Mouse (Mus musculus) hematopoietic stem cell, adult 5-6 weeks (primary cell): Measurements from ENCODE around the gene Pmis2. TPM values are rescaled to one million over a fixed set of nuclear protein-coding genes. Genes with fewer than 3 reads are reported as not detected.
A peak's percentile ranks its signal among the peaks of the same experiment; 100 is the strongest.

ENCODE experiments used
- ATAC-seq, 2 experiments: fragments of 125-278 bp in 1 of 2; replicated peaks in 1 of 2; 2 replicates each; pipeline ENCODE4 v1.8.0; 2016 to 2017; ENCODE audit warnings: inconsistent platforms in 2 of 2, mild to moderate bottlenecking in 2 of 2, moderate number of reproducible peaks in 2 of 2, low read depth in 1 of 2, moderate TSS enrichment in 1 of 2; ENCODE audit not compliant: low FRiP score in 2 of 2, poor library complexity in 2 of 2, severe bottlenecking in 2 of 2, insufficient read depth in 1 of 2, low TSS enrichment in 1 of 2
- total RNA-seq: library from RNA; stranded (forward); fragments of 172-1452, 232-1000 nt; gene quantifications from 2 replicates; pipeline ENCODE4 v1.2.3, GENCODE M21; 2017

Gene Pmis2
- total RNA-seq, 1 experiment from 2014 or later, result not detected

DNA sequence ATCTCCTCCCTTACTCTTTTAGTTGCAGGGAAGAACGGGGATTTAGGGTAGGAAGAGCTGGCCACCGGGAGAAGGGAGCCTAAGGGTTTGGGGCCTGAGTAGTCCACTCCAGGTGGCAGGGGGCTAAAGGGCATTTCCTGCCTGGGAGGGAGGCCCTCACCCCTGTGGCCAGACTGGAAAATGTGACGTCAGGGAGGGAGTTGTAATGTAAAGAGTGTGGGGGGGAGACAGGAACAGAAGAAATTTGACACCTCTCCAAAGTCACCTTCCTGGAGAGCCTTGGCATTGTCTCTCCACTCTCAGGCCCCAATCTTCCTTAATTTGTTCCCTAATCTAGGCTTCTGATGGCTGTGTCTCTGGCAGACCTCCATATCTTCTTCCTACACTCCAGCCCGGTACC lies 32.3 kb downstream of the Pmis2 start:
- ATAC-seq, result no peak

DNA sequence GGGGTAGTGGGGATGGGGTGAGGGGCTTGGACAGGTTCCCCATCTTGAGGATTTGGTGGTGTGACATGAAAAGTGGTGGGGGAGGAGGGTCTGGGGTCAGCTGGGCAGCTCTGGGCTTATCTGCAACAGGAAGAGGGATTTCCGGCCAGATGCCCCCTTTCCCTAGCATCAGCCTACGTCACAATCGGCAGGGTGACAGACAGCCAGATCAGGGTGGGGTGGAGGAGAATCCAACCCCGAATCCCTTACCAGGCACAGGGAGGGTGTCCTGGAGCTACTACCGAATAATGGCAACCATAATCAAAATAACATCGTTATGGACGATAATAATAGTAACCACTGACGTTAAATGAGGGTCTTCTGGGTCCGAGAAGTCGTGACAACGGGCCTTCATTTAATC lies 35.0 kb downstream of the Pmis2 start:
- no peak for ATAC-seq

DNA sequence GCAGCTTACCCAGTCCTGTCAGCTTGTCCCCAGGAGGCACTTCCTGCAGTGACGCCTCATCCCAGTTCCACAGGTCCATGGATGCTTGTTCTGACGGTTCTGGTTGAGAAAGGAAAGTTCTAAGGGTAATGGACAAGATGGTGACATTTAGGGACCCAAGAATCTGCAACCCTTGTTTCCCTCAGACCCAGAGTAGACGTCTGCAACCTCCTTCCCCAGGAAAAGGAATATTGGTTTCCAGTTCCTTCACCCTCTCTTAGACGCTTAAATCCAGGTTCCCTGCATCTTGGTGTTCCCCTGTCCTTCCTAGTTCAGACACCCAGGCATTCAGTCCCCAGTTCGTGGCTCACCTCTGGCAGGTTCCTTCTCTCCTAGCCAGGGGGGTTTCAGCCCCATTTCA lies 35.7 kb downstream of the Pmis2 start, which contains the start of gene Etv2:
Gene Etv2, minus strand, starts transcription at position 101 of the 400 bp plus-strand sequence.
- ATAC-seq, result no peak

DNA sequence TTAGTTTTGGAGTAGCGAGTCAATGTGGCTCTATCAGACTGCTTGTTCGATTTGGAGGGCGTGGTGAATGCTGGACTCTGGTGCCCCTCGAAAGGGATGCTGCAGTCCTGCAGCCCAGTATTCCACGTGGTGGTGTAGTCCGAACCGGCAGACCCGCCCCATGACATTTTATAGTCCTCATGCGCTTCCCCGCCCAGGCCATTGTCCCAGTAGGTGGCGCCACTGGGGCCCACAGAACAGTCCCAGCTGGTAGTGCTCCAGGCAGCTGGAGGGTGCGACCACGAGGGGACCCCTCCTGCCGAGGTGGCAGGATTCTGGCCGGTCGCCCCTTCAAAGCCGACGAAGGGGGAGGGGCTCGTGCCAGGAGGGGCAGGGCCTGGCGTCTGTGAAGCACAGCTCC lies 36.8 kb downstream of the Pmis2 start:
- ATAC-seq, result peak; percentile 66 to 77

DNA sequence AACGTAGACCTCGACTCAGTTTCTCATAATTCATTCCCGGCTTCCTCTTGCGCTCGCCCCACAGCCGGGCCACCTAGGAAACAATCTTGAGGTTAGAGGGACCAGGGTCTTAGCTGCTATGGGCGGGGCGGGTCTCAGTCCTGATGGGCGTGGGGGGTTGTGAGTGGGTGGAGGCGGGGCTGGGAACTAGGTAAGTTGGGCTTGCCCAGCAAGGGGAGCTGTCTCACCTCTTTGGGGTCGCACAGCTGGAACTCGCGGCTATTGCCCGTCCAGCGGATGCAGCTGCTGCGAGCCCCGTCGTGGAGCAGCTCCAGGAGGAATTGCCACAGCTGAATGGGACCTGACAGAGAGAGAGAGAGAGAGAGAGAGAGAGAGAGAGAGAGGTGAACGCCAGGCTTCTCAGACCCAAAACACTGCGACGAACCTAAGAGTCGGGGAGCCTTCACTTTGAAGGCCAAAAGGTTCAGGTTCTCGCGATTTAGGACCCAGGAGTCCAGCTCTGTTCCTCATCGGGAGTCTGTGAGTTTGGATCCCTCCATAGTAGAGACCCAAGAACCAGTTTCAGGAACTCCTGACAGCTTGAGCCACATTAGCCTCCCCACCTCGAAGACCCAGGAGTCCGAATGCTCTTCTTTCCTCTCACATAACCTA lies 37.5 kb downstream of the Pmis2 start:
- ATAC-seq, result 0 out of 4 replicates have a peak, but pooled peaks of 1 of the 2 experiments have one; percentile 29

DNA sequence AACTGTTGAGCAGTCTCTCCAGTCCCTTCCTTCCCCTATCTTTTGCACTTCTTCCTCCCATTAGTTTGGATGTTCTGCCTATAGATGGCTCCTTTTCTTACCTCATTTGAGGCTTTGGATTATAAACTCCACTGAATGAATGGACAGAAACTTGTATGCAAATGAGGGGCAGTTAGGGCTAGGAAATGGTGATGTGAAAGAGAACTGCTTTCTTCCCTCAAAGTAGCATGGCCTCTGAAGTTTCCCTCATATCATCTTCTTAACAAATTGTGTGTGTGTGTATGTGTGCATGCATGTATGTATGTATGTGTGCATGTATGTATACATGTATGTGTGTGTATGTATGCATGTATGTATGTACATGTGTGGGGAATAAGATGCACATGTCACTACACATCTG lies 42.4 kb downstream of the Pmis2 start:
- ATAC-seq, result no peak

DNA sequence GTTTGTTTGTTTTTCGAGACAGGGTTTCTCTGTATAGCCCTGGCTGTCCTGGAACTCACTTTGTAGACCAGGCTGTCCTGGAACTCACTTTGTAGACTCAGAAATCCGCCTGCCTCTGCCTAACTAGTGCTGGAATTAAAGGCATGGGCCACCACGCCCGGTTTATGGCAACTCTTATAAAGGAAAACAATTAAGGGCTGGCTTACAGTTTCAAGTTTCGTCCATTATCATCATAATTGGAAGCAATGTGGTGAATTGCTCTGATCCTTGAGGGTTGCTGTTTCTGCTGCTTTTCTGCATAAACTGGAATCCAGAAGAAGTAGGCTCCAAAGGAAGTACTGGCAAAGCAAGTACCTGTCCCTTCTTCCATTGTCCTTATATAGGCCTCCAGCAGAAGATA lies 44.8 kb downstream of the Pmis2 start:
- ATAC-seq, result no peak

DNA sequence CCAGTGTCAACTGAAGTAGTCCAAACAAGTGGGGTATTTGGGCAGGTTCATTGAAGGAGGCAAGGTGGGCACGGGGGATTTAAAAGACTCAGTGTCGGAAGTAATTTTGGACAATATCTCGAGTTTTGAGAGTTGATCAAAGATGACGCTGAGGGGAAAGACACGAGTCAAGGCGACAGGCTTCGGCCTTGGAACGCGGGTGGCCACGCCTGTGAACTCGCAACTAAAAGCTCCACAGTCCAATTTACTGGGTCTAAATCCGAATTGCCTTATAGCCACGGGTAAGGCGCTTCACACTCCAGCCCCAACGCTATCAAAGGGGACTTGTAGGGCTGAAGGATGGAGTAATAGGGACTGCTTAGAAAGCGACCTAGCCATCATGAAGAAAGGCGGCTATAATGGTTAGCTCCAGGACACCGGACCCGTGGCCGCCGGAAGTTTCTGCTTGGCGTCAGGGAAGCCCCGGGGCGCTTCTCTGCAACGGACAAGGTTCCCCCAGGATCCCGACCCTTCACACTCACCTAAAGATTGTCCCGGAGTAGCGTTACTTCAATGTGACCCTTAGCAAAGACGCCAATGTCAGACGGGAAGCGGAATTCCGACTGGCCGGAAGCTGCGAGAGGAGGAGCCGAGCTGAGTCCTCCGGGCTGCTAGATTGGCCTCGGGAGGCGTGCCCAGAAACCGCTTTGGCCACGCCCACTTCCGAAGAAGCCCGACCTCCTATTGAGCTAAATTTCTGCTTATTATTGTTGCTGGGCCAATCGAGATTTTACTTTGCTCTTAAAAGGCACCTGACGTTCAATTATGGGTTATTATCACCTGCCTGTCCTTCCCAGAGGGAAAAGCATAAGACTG lies 45.6 kb downstream of the Pmis2 start, which contains the start of gene Cox6b1:
Gene Cox6b1, minus strand, starts transcription at position 622 of the 855 bp plus-strand sequence.
- peak; percentile 93 to 99 for ATAC-seq

Other genes starting within 250 kb of the Pmis2 start
- gene Nfkbid, start 249.9 kb downstream of the Pmis2 start, total RNA-seq, result 40.3 and 45.4 TPM in 2 replicates
- gene Aplp1, start 226.1 kb downstream of the Pmis2 start, total RNA-seq, result not detected in 2 replicates
- not detected in 2 replicates for gene Kirrel2, start 213.9 kb downstream of the Pmis2 start, total RNA-seq
- gene Nphs1, start 213.3 kb downstream of the Pmis2 start, total RNA-seq, result 0.55 and 1.4 TPM in 2 replicates
- gene Prodh2, start 178.0 kb downstream of the Pmis2 start, total RNA-seq, result not detected in 2 replicates
- 10.3 and 15.1 TPM in 2 replicates for gene Arhgap33, start 136.5 kb downstream of the Pmis2 start, total RNA-seq
- gene Hspb6, start 119.4 kb downstream of the Pmis2 start, total RNA-seq, result 1.6 and 2.7 TPM in 2 replicates
- 14.4 and 17.1 TPM in 2 replicates for gene Proser3, start 119.3 kb downstream of the Pmis2 start, total RNA-seq
- 19.6 and 39.0 TPM in 2 replicates for gene Lin37, start 111.8 kb downstream of the Pmis2 start, total RNA-seq
- gene U2af1l4, start 108.3 kb downstream of the Pmis2 start, total RNA-seq, result 79.4 and 148 TPM in 2 replicates
- gene Gm49396, start 108.3 kb downstream of the Pmis2 start, total RNA-seq, result 5.0 and 9.4 TPM in 2 replicates
- 122 and 158 TPM in 2 replicates for gene Psenen, start 108.0 kb downstream of the Pmis2 start, total RNA-seq
- 0.63 TPM in 1 of 2 replicates, not detected in the other for gene Igflr1, start 106.2 kb downstream of the Pmis2 start, total RNA-seq
- 18.7 and 26.5 TPM in 2 replicates for gene Kmt2b, start 82.9 kb downstream of the Pmis2 start, total RNA-seq
- gene Zbtb32, start 72.7 kb downstream of the Pmis2 start, total RNA-seq, result not detected in 2 replicates
- gene Upk1a, start 58.8 kb downstream of the Pmis2 start, total RNA-seq, result not detected in 2 replicates
- gene Cox6b1, start 45.5 kb downstream of the Pmis2 start, total RNA-seq, result 272 and 375 TPM in 2 replicates
- gene Etv2, start 35.8 kb downstream of the Pmis2 start, total RNA-seq, result not detected in 2 replicates
- gene Rbm42, start 21.3 kb downstream of the Pmis2 start, total RNA-seq, result 17.5 and 44.4 TPM in 2 replicates
- gene Haus5, start 6.6 kb downstream of the Pmis2 start, total RNA-seq, result 16.2 and 20.0 TPM in 2 replicates
- gene 2200002J24Rik, start 27.3 kb upstream of the Pmis2 start, total RNA-seq, result not detected in 2 replicates
- 0.25 TPM in 1 of 2 replicates, not detected in the other for gene Atp4a, start 40.6 kb upstream of the Pmis2 start, total RNA-seq
- gene Tmem147, start 57.9 kb upstream of the Pmis2 start, total RNA-seq, result 34.0 and 38.9 TPM in 2 replicates
- not detected in 2 replicates for gene Gapdhs, start 72.1 kb upstream of the Pmis2 start, total RNA-seq
- gene Sbsn, start 79.9 kb upstream of the Pmis2 start, total RNA-seq, result 0.25 and 2.8 TPM in 2 replicates
- gene Dmkn, start 92.2 kb upstream of the Pmis2 start, total RNA-seq, result 5.8 TPM in 1 of 2 replicates, not detected in the other
- gene Krtdap, start 116.3 kb upstream of the Pmis2 start, total RNA-seq, result not detected in 2 replicates
- 31.8 and 42.8 TPM in 2 replicates for gene Ffar2, start 152.2 kb upstream of the Pmis2 start, total RNA-seq
- not detected in 2 replicates for gene Ffar3, start 184.6 kb upstream of the Pmis2 start, total RNA-seq
- gene Ffar1, start 190.0 kb upstream of the Pmis2 start, total RNA-seq, result not detected in 2 replicates
- gene Cd22, start 208.7 kb upstream of the Pmis2 start, total RNA-seq, result not detected in 2 replicates
- 0.38 TPM in 1 of 2 replicates, not detected in the other for gene Mag, start 243.3 kb upstream of the Pmis2 start, total RNA-seq